Mouse (Mus musculus) heart, adult 2 months (tissue): ENCODE data around the gene Efl1.

ENCODE experiments used
- CTCF ChIP-seq: fragments of 200-600 bp; IDR thresholded peaks from 2 replicates; pipeline ENCODE4 v1.8.1; 2022; ENCODE audit warnings: antibody characterized with exemption, mild to moderate bottlenecking, moderate library complexity
- POLR2A ChIP-seq: fragments of 200-500 bp; IDR thresholded peaks from 2 replicates; pipeline ENCODE4 v1.6.1; 2011; ENCODE audit warnings: mild to moderate bottlenecking, low read depth, low read length, control low read depth; ENCODE audit not compliant: insufficient read depth

DNA sequence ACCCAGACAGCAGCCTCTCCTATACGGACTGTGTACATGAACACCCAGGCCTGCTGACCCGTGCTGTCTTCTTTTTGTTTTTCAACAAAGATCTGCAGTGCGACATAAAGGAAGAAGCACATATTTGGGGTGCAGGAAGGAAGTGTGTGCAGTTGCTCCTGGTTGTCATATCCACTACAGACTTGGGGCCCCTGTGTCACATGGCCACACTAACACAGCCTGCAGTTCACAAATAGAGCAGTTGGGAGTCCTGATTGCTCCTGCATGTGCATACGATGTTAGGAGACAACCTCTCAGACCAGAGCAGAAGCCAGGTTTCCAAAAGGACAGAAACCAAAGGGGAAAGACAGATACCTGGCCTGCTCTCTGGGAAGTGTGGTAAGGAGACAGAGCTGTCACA is 172.2 kb downstream of the Efl1 start:
- no peak for TF ChIP-seq POLR2A
- TF ChIP-seq CTCF: no peak
